Mouse (Mus musculus): Measurements from ENCODE around the gene Gm10100. TPM values are rescaled to one million over a fixed set of nuclear protein-coding genes. Genes with fewer than 3 reads are reported as not detected.
"Not testable (repeated sequence)": the region's sequence is repeated elsewhere in the genome, so short reads cannot be mapped to it uniquely, and the experiment has no call there.

Gene Gm10100
- polyA plus RNA-seq, 1 experiment from 2014 or later = not detected

DNA sequence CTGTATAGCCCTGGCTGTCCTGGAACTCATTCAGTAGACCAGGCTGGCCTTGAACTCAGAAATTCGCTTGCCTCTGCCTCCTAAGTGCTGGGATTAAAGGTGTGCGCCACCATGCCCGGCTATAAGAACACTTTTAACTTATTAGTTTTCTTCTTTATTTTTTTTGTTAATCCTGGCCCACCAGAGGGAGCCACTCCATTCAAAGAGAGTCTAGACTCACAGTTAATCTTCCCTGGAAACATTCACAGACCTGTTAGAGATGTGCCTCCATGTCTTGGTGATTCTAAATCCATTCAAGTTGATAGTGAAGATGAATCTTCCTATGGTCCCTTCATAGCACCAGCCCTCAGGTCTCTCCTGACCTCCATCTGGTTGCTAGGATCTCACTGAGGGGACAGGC is 16.5 kb upstream of the Gm10100 start:
- Histone ChIP-seq H3K27me3 (replicated peaks; ENCODE audit: control insufficient read depth, insufficient read depth, low read length) (no peaks in the 10 kb centered on the region), H3K27ac (ENCODE audit: low read length) (no peak overlapping the region), H3K9me3 (ENCODE audit: control insufficient read depth, low read length) (peaks cover 3% of the 10 kb centered on the region), H3K4me1 (ENCODE audit: control insufficient read depth, insufficient read depth, low read length) (no peaks in the 10 kb centered on the region), H3K9ac (ENCODE audit: low read depth, low read length) (no peak overlapping the region), H3K4me3 (ENCODE audit: low read length) (no peak overlapping the region), H3K36me3 (ENCODE audit: control insufficient read depth, insufficient read depth, low read length) (no peaks in the 10 kb centered on the region), H3K4me2 (ENCODE audit: low read depth, low read length) (no peak overlapping the region)
- WGBS = 72% methylated on average over 3 of the region's 3 CpGs
- no peak for ATAC-seq

DNA sequence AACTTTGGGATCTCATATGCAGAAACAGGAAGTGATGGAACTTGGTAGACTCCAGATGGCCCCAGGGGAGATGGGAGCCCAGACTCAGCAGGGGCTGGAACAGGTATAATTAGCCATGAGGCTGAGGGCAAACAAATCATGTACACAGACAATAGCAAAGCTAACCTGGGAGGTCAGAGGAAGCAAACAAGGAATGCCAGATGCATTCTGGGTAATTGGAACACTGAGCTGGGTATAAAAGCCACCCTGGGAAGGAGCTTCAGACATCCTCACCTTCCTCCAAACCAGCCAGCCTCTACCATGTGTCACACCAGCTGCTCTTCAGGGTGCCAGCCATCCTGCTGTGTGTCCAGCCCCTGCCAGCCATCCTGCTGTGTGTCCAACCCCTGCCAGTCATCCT is 15.1 kb upstream of the Gm10100 start, which contains the start of gene Gm10024:
Gene Gm10024, plus strand, starts transcription at position 301 of the 400 bp plus-strand sequence.
- H3K27me3 ChIP-seq (replicated peaks; ENCODE audit: control insufficient read depth, insufficient read depth, low read length); H3K9ac ChIP-seq (ENCODE audit: low read depth, low read length); H3K4me3 ChIP-seq (ENCODE audit: low read length); H3K27ac ChIP-seq (ENCODE audit: low read length); ATAC-seq; H3K9me3 ChIP-seq (ENCODE audit: control insufficient read depth, low read length); H3K4me1 ChIP-seq (ENCODE audit: control insufficient read depth, insufficient read depth, low read length); H3K36me3 ChIP-seq (ENCODE audit: control insufficient read depth, insufficient read depth, low read length); H3K4me2 ChIP-seq (ENCODE audit: low read depth, low read length): not testable (repeated sequence)

DNA sequence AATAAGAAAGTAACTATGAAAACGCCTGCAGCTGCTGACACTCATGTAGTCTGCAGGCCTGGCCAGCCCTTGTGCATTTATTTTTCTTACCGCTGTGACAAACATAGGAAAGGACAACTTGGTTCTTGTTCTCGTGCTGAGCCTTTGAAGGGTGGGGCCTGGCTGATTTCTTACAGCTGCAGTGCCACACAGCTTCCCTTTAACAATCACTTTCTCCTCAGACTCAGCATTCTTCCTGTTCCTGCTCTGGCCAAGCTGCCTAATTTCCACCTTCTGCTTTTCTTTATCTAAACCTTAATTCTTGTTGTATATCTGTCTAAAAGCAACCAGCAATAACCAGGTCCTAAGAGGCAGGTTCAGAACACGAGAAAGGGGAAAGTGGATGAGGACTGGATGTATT is 12.6 kb upstream of the Gm10100 start:
- H3K36me3 ChIP-seq (ENCODE audit: control insufficient read depth, insufficient read depth, low read length) = no peaks in the 10 kb centered on the region
- ATAC-seq = no peak
- H3K9ac ChIP-seq (ENCODE audit: low read depth, low read length) = no peak overlapping the region
- 66% methylated on average over 4 of the region's 4 CpGs for WGBS
- no peaks in the 10 kb centered on the region for H3K27me3 ChIP-seq (replicated peaks; ENCODE audit: control insufficient read depth, insufficient read depth, low read length)
- peaks cover 4% of the 10 kb centered on the region for H3K9me3 ChIP-seq (ENCODE audit: control insufficient read depth, low read length)
- no peak overlapping the region for H3K4me3 ChIP-seq (ENCODE audit: low read length)
- no peaks in the 10 kb centered on the region for H3K4me1 ChIP-seq (ENCODE audit: control insufficient read depth, insufficient read depth, low read length)
- no peak overlapping the region for H3K4me2 ChIP-seq (ENCODE audit: low read depth, low read length)
- H3K27ac ChIP-seq (ENCODE audit: low read length) = no peak overlapping the region

DNA sequence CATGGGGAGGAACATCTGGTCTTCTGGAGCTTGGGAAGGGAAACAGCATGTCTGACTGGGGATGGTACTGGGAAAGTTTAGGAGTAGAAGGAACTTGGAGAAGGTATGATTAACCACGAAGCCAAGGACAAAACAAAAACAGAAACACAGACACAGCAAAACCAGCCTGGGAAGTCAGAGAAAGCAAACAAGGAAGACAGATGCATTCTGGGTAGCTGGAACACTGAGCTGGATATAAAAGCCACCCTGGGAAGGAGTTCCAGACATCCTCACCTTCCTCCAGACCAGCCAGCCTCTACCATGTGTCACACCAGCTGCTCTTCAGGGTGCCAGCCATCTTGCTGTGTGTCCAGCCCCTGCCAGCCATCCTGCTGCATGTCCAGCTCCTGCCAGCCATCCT is 10.8 kb upstream of the Gm10100 start, which contains the start of gene Gm10142:
Gene Gm10142, plus strand, starts transcription at position 301 of the 400 bp plus-strand sequence.
- Histone ChIP-seq H3K27me3 (replicated peaks; ENCODE audit: control insufficient read depth, insufficient read depth, low read length) (no peaks in the 10 kb centered on the region), H3K4me3 (ENCODE audit: low read length) (no peak within 1 kb of the TSS), H3K4me1 (ENCODE audit: control insufficient read depth, insufficient read depth, low read length) (no peaks in the 10 kb centered on the region), H3K9me3 (ENCODE audit: control insufficient read depth, low read length) (peaks cover 4% of the 10 kb centered on the region), H3K36me3 (ENCODE audit: control insufficient read depth, insufficient read depth, low read length) (no peaks in the 10 kb centered on the region), H3K27ac (ENCODE audit: low read length) (no peak within 1 kb of the TSS), H3K4me2 (ENCODE audit: low read depth, low read length) (no peak within 1 kb of the TSS), H3K9ac (ENCODE audit: low read depth, low read length) (no peak within 1 kb of the TSS)
- WGBS = 84% methylated on average over 1 of the region's 1 CpGs
- no peak for ATAC-seq

DNA sequence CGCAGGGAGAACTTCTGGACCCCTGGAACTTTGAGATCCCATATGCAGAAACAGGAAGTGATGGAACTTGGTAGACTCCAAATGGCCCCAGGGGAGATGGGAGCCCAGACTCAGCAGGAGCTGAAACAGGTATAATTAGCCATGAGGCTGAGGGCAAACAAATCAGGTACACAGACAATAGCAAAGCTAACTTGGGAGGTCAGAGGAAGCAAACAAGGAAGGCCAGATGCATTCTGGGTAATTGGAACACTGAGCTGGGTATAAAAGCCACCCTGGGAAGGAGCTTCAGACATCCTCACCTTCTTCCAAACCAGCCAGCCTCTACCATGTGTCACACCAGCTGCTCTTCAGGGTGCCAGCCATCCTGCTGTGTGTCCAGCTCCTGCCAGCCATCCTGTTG is 6.0 kb upstream of the Gm10100 start, which contains the start of gene Krtap12-1:
Gene Krtap12-1, plus strand, starts transcription at position 301 of the 400 bp plus-strand sequence.
- not testable (repeated sequence) for H3K36me3 ChIP-seq (ENCODE audit: control insufficient read depth, insufficient read depth, low read length); H3K27ac ChIP-seq (ENCODE audit: low read length); H3K4me1 ChIP-seq (ENCODE audit: control insufficient read depth, insufficient read depth, low read length); H3K4me2 ChIP-seq (ENCODE audit: low read depth, low read length); H3K9ac ChIP-seq (ENCODE audit: low read depth, low read length); H3K27me3 ChIP-seq (replicated peaks; ENCODE audit: control insufficient read depth, insufficient read depth, low read length); H3K4me3 ChIP-seq (ENCODE audit: low read length); ATAC-seq; H3K9me3 ChIP-seq (ENCODE audit: control insufficient read depth, low read length)
- WGBS = 90% methylated on average over 1 of the region's 1 CpGs

DNA sequence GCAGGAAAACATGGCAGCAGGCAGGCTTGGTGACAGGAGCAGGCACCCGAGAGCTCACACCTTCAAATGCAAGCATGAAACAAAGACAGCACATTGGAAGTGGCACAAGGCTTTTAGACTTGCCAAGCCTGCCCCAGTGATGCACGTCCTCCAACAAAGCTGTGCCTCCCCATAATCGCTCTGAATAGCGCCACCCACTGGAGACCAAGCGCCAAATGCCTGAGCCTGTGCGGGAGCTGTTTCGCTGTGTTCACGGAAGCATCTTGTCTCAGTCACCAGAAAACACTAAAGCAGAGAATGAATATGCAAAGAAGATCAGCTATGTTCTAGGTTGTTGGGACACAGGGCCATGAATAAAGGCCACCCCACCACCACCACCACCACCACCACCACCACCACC is 1.4 kb upstream of the Gm10100 start:
- Histone ChIP-seq H3K27ac (ENCODE audit: low read length) (no peak overlapping the region), H3K9ac (ENCODE audit: low read depth, low read length) (no peak overlapping the region), H3K4me2 (ENCODE audit: low read depth, low read length) (no peak overlapping the region), H3K36me3 (ENCODE audit: control insufficient read depth, insufficient read depth, low read length) (no peaks in the 10 kb centered on the region), H3K4me1 (ENCODE audit: control insufficient read depth, insufficient read depth, low read length) (no peaks in the 10 kb centered on the region), H3K9me3 (ENCODE audit: control insufficient read depth, low read length) (no peaks in the 10 kb centered on the region), H3K27me3 (replicated peaks; ENCODE audit: control insufficient read depth, insufficient read depth, low read length) (no peaks in the 10 kb centered on the region), H3K4me3 (ENCODE audit: low read length) (no peak overlapping the region)
- 70% methylated on average over 8 of the region's 8 CpGs for WGBS
- no peak for ATAC-seq

DNA sequence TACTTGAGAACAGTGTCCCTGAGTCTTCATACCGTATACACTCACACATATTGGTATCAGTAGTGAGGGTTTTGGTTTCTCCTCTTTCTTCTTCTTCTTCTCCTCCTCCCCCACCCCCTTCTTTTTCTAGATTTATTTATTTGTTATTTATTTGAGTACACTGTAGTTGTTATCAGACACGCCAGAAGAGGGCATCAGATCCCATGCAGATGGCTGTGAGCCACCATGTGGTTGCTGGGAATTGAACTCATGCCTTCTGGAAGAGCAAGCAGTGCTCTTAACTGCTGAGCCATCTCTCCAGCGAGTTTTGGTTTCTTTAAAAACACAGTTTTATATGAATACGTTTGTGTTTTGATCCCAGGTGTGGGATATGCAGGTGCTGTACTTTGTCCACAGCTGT is 2.0 kb downstream of the Gm10100 start:
- H3K4me1 ChIP-seq (ENCODE audit: control insufficient read depth, insufficient read depth, low read length) = no peaks in the 10 kb centered on the region
- no peaks in the 10 kb centered on the region for H3K36me3 ChIP-seq (ENCODE audit: control insufficient read depth, insufficient read depth, low read length)
- WGBS = 59% methylated on average over 4 of the region's 4 CpGs
- no peaks in the 10 kb centered on the region for H3K27me3 ChIP-seq (replicated peaks; ENCODE audit: control insufficient read depth, insufficient read depth, low read length)
- H3K4me3 ChIP-seq (ENCODE audit: low read length) = no peak overlapping the region
- no peak overlapping the region for H3K27ac ChIP-seq (ENCODE audit: low read length)
- no peak overlapping the region for H3K4me2 ChIP-seq (ENCODE audit: low read depth, low read length)
- no peak overlapping the region for H3K9ac ChIP-seq (ENCODE audit: low read depth, low read length)
- no peak for ATAC-seq
- H3K9me3 ChIP-seq (ENCODE audit: control insufficient read depth, low read length) = no peaks in the 10 kb centered on the region

DNA sequence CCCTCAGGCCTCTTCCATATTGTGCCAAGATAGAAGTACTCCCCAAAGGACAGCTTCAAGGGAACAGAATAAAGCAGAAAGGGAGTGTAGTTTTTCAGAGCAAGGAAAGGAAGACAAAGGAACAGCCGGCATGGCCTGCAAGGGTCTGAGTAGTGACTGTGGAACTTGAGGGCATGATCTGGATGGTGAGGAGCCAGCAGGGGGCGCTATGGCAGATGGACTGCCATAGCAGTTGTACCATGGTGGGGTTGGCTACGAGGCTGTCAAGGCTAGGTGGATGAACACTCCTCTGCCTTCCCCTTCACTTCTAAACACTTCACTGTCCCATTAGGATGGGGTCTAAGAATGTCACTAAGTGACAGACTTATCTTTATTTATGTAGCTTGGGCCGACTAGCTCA is 3.0 kb downstream of the Gm10100 start:
- Histone ChIP-seq H3K4me2 (ENCODE audit: low read depth, low read length) (no peak overlapping the region), H3K9ac (ENCODE audit: low read depth, low read length) (no peak overlapping the region), H3K4me3 (ENCODE audit: low read length) (no peak overlapping the region), H3K4me1 (ENCODE audit: control insufficient read depth, insufficient read depth, low read length) (no peaks in the 10 kb centered on the region), H3K36me3 (ENCODE audit: control insufficient read depth, insufficient read depth, low read length) (no peaks in the 10 kb centered on the region), H3K9me3 (ENCODE audit: control insufficient read depth, low read length) (no peaks in the 10 kb centered on the region), H3K27me3 (replicated peaks; ENCODE audit: control insufficient read depth, insufficient read depth, low read length) (no peaks in the 10 kb centered on the region), H3K27ac (ENCODE audit: low read length) (no peak overlapping the region)
- ATAC-seq = no peak
- 49% methylated on average over 4 of the region's 4 CpGs for WGBS

DNA sequence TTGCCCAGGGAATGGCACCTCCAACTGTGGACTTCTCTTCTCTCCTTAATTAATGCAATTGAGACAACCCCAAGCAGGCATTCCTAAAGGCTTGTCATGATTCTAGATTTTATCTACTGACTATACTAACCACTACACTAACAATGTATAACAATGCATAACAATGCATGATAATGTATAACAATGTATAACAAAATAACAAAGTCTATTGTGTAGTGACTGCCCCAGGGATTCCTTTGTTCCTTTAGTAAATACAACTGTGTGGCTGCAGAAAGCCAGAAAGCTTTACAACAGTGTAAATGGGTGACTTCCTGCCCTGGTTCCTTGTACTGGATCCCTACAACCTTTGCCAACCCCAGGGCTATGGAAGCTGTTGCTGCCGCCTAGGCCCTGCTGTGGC is 9.6 kb downstream of the Gm10100 start:
- Histone ChIP-seq H3K27me3 (replicated peaks; ENCODE audit: control insufficient read depth, insufficient read depth, low read length) (no peaks in the 10 kb centered on the region), H3K9me3 (ENCODE audit: control insufficient read depth, low read length) (peaks cover 3% of the 10 kb centered on the region; the same call in 1 of the 2 replicates), H3K4me1 (ENCODE audit: control insufficient read depth, insufficient read depth, low read length) (no peaks in the 10 kb centered on the region), H3K4me3 (ENCODE audit: low read length) (no peak overlapping the region), H3K9ac (ENCODE audit: low read depth, low read length) (no peak overlapping the region), H3K4me2 (ENCODE audit: low read depth, low read length) (no peak overlapping the region), H3K27ac (ENCODE audit: low read length) (no peak overlapping the region), H3K36me3 (ENCODE audit: control insufficient read depth, insufficient read depth, low read length) (no peaks in the 10 kb centered on the region)
- ATAC-seq = no peak
- 91% methylated on average over 1 of the region's 1 CpGs for WGBS

DNA sequence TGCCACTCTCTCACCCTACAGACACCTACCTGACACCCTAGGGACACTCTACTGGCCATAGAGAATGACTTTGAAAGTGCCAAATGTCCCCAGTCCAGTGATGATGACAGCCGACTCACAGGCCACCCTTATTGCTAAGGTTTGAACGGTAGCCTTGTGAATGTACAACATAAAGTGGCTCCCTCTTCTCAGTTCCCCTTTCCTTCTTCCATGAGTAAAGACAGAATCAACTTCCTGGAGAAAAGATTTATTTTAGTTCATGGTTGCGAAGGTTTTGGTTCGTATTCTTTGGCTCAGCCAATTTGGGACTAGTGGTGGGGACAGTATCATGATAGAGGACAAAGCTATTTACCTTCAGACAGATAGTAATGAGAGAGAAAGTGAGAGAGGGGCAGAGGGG is 12.6 kb downstream of the Gm10100 start:
- WGBS = 81% methylated on average over 4 of the region's 4 CpGs
- no peaks in the 10 kb centered on the region for H3K4me1 ChIP-seq (ENCODE audit: control insufficient read depth, insufficient read depth, low read length)
- no peak overlapping the region for H3K4me3 ChIP-seq (ENCODE audit: low read length)
- H3K9me3 ChIP-seq (ENCODE audit: control insufficient read depth, low read length) = peaks cover 3% of the 10 kb centered on the region; the same call in 1 of the 2 replicates
- no peaks in the 10 kb centered on the region for H3K36me3 ChIP-seq (ENCODE audit: control insufficient read depth, insufficient read depth, low read length)
- no peak overlapping the region for H3K9ac ChIP-seq (ENCODE audit: low read depth, low read length)
- no peak overlapping the region for H3K4me2 ChIP-seq (ENCODE audit: low read depth, low read length)
- no peak overlapping the region for H3K27ac ChIP-seq (ENCODE audit: low read length)
- H3K27me3 ChIP-seq (replicated peaks; ENCODE audit: control insufficient read depth, insufficient read depth, low read length) = no peaks in the 10 kb centered on the region
- ATAC-seq = no peak

All from intestine, embryonic 16.5 days (tissue).